Mouse (Mus musculus) embryonic fibroblast, embryonic 13.5 days (primary cell): ENCODE results near the gene Fam53b.

Experiments used
- CTCF ChIP-seq: IDR thresholded peaks from 2 replicates; pipeline ENCODE4 v1.5.1; 2011; ENCODE audit warnings: mild to moderate bottlenecking, control low read depth, low read length, moderate library complexity, borderline replicate concordance; ENCODE audit not compliant: insufficient read depth
- POLR2A ChIP-seq: IDR thresholded peaks from 2 replicates; pipeline ENCODE4 v1.6.1; 2011; ENCODE audit warnings: low read depth, mild to moderate bottlenecking, control low read depth, low read length, moderate library complexity

DNA sequence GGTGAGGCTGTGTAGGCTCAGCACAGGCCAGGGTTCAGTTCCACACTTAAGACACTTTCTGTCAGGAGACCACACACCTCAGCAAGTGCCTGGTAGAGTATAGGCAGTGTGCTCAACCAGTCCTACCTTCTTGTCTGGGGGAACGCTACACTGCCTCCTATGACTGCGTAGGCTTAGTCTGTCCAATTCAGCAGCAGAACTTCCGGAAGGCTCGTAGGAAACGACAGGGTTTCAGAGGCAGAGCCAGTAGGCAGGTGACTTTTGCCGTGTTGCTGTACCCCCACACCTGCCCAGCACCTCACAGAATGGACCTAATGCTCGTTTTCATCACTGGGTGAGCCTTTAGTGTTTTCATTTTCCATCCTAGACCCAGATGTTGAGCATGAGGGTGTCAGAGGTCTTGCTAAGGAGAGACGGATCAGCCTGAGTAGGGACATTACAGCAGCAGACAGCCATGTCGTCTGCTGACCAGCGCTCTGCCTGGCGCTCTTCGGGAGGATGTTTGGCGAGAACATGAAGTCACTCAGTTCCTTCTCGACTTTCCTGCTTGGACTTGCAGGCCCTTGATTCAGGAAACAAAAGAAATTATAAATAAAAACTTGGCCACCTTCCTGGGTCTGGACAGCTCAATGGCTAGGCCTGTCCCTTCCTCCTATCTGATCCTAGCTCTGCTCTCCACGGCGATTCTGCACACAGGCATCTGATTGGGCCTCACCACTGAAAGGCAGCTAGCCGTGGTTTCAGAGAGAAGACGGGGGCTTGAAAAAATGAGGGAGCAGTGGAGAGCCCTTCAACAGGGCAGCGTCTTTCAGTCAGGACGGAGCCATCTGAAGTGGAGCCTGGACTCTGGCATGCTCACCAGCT lies 143.5 kb downstream of the Fam53b start:
- no peak for TF ChIP-seq CTCF
- no peak for TF ChIP-seq POLR2A
